Mouse (Mus musculus) CH12.LX (cell line): ENCODE data around the gene Wdr37.

Source experiments
- EP300 ChIP-seq: IDR thresholded peaks from 2 replicates; pipeline ENCODE4 v1.6.1; 2011; ENCODE audit warnings: low read length, improper control_type of control experiment
- ETS1 ChIP-seq: conservative IDR thresholded peaks from 2 replicates; pipeline ENCODE4 v1.6.1; 2012; ENCODE audit warnings: low read depth, mild to moderate bottlenecking, inconsistent platforms, low read length, improper control_type of control experiment, moderate library complexity
- GABPA ChIP-seq: IDR thresholded peaks from 2 replicates; pipeline ENCODE4 v1.6.1; 2012; ENCODE audit warnings: low read depth, low read length, improper control_type of control experiment, inconsistent platforms; ENCODE audit not compliant: insufficient replicate concordance
- MAX ChIP-seq: IDR thresholded peaks from 2 replicates; pipeline ENCODE4 v1.6.1; 2011; ENCODE audit warnings: low read length, improper control_type of control experiment
- PAX5 ChIP-seq: IDR thresholded peaks from 2 replicates; pipeline ENCODE4 v1.6.1; 2012; ENCODE audit warnings: low read length, inconsistent platforms, mixed read lengths
- POLR2A ChIP-seq: IDR thresholded peaks from 2 replicates; pipeline ENCODE4 v1.6.1; 2011; ENCODE audit warnings: low read depth, mild to moderate bottlenecking, improper control_type of control experiment, low read length
- SIN3A ChIP-seq: IDR thresholded peaks from 2 replicates; pipeline ENCODE4 v1.6.1; 2012; ENCODE audit warnings: low read length, improper control_type of control experiment, inconsistent platforms
- ZC3H11A ChIP-seq: IDR thresholded peaks from 2 replicates; pipeline ENCODE4 v1.6.1; 2012; ENCODE audit warnings: low read depth, mild to moderate bottlenecking, inconsistent platforms, low read length, improper control_type of control experiment
- ZNF384 ChIP-seq: IDR thresholded peaks from 2 replicates; pipeline ENCODE4 v1.6.1; 2012; ENCODE audit warnings: low read depth, low read length, improper control_type of control experiment, inconsistent platforms

DNA sequence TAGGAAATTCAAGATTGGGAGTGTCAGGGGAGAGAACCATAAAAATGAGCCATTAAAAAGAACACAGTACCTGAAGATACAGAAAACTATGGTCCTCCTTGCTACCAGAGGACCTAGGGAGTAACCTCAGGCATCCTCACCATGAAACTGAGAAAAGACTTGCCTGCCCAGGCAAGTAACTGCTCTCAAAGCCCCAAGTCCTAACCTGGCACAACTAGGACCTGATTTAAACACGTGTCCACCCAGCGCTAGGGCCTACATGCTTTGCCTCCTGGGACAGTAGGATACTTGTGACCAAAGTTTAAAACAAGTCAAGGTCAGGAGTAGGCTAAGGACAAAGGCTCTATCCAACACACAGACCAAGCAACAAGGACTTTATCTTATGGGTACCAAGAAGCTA lies 16.9 kb downstream of the Wdr37 start:
- TF ChIP-seq POLR2A (peak; percentile 37), PAX5 (no peak), SIN3A (no peak), ZNF384 (no peak), ETS1 (no peak), EP300 (no peak; the same call in 1 of the 2 replicates), MAX (peak; percentile 87), GABPA (no peak), ZC3H11A (no peak)
